Mouse (Mus musculus): ENCODE measurements at regions not wholly inside any gene's neighbourhood (a gene's known extent, or its start where the extent isn't known, plus 50 kb on each side); places are given as distances from the start of the nearest gene placed in this dataset.

- H3K27ac ChIP-seq, result no peak overlapping the region
- ATAC-seq, result no peak
- WGBS, result 90% methylated on average over 6 of the region's 6 CpGs
- no peak overlapping the region for H3K4me3 ChIP-seq (replicated peaks)
- no peak overlapping the region for H3K4me2 ChIP-seq (replicated peaks)
- H3K4me1 ChIP-seq (replicated peaks), result no peaks in the 10 kb centered on the region
- H3K27me3 ChIP-seq (replicated peaks), result no peaks in the 10 kb centered on the region
- H3K9me3 ChIP-seq, result no peaks in the 10 kb centered on the region
- no peak overlapping the region for H3K9ac ChIP-seq
- no peaks in the 10 kb centered on the region for H3K36me3 ChIP-seq
Observed at GRCm38 (mm10) chr8:80422190-80422589, 71.4 kb upstream of the Gypa start.

GRCm38 (mm10) chr8:80416121-80416520 is 77.5 kb upstream of the Gypa start:
- Histone ChIP-seq H3K27ac (no peak overlapping the region), H3K36me3 (no peaks in the 10 kb centered on the region), H3K4me1 (replicated peaks) (no peaks in the 10 kb centered on the region), H3K9me3 (no peaks in the 10 kb centered on the region), H3K27me3 (replicated peaks) (no peaks in the 10 kb centered on the region), H3K4me2 (replicated peaks) (no peak overlapping the region), H3K4me3 (replicated peaks) (no peak overlapping the region), H3K9ac (no peak overlapping the region)
- no peak for ATAC-seq
- WGBS, result 83% methylated on average over 4 of the region's 4 CpGs

- ATAC-seq, result no peak
- Histone ChIP-seq H3K9ac (no peak overlapping the region), H3K9me3 (no peaks in the 10 kb centered on the region), H3K27ac (no peak overlapping the region), H3K4me3 (replicated peaks) (no peak overlapping the region), H3K36me3 (no peaks in the 10 kb centered on the region), H3K4me1 (replicated peaks) (no peaks in the 10 kb centered on the region), H3K4me2 (replicated peaks) (no peak overlapping the region), H3K27me3 (replicated peaks) (no peaks in the 10 kb centered on the region)
- WGBS, result 78% methylated on average over 2 of the region's 2 CpGs
Observed at GRCm38 (mm10) chr8:80399594-80400207, 93.9 kb upstream of the Gypa start.

- H3K4me1 ChIP-seq (replicated peaks), result no peaks in the 10 kb centered on the region
- H3K4me3 ChIP-seq (replicated peaks), result no peak overlapping the region
- no peaks in the 10 kb centered on the region for H3K27me3 ChIP-seq (replicated peaks)
- no peak for ATAC-seq
- H3K9ac ChIP-seq, result no peak overlapping the region
- WGBS, result 30% methylated on average over 5 of the region's 5 CpGs
- no peaks in the 10 kb centered on the region for H3K9me3 ChIP-seq
- no peak overlapping the region for H3K4me2 ChIP-seq (replicated peaks)
- H3K27ac ChIP-seq, result no peak overlapping the region
- H3K36me3 ChIP-seq, result no peaks in the 10 kb centered on the region
Observed at GRCm38 (mm10) chr8:80395010-80395409, 98.6 kb upstream of the Gypa start.

GRCm38 (mm10) chr8:80393111-80393510 is 100.5 kb upstream of the Gypa start:
- no peak overlapping the region for H3K4me2 ChIP-seq (replicated peaks)
- H3K27ac ChIP-seq, result no peak overlapping the region
- H3K9me3 ChIP-seq, result no peaks in the 10 kb centered on the region

GRCm38 (mm10) chr8:80369221-80369620 is 124.4 kb upstream of the Gypa start:
- no peak overlapping the region for H3K27ac ChIP-seq
- no peaks in the 10 kb centered on the region for H3K4me1 ChIP-seq (replicated peaks)
- 88% methylated on average over 2 of the region's 2 CpGs for WGBS
- H3K9ac ChIP-seq, result no peak overlapping the region
- H3K4me2 ChIP-seq (replicated peaks), result no peak overlapping the region
- H3K4me3 ChIP-seq (replicated peaks), result no peak overlapping the region
- ATAC-seq, result no peak
- H3K27me3 ChIP-seq (replicated peaks), result no peaks in the 10 kb centered on the region
- no peaks in the 10 kb centered on the region for H3K9me3 ChIP-seq
- no peaks in the 10 kb centered on the region for H3K36me3 ChIP-seq

More at GRCm38 (mm10) chr8:80393111-80393510, 100.5 kb upstream of the Gypa start:
- Histone ChIP-seq H3K36me3 (no peaks in the 10 kb centered on the region), H3K4me1 (replicated peaks) (no peaks in the 10 kb centered on the region), H3K9ac (no peak overlapping the region), H3K4me3 (replicated peaks) (no peak overlapping the region), H3K27me3 (replicated peaks) (no peaks in the 10 kb centered on the region)
- WGBS, result 84% methylated on average over 3 of the region's 3 CpGs
- ATAC-seq, result no peak

- Histone ChIP-seq H3K27ac (no peak overlapping the region), H3K9ac (no peak overlapping the region), H3K4me3 (replicated peaks) (no peak overlapping the region), H3K36me3 (no peaks in the 10 kb centered on the region), H3K4me1 (replicated peaks) (no peaks in the 10 kb centered on the region), H3K4me2 (replicated peaks) (no peak overlapping the region), H3K27me3 (replicated peaks) (no peaks in the 10 kb centered on the region), H3K9me3 (no peaks in the 10 kb centered on the region)
- no peak for ATAC-seq
- 78% methylated on average over 7 of the region's 7 CpGs for WGBS
Observed at GRCm38 (mm10) chr8:80364059-80364458, 129.5 kb upstream of the Gypa start.

- no peaks in the 10 kb centered on the region for H3K27me3 ChIP-seq (replicated peaks)
Observed at GRCm38 (mm10) chr8:80343299-80343698, 150.3 kb upstream of the Gypa start.

GRCm38 (mm10) chr8:80337872-80338271 is 155.7 kb upstream of the Gypa start:
- no peak overlapping the region for H3K4me3 ChIP-seq (replicated peaks)
- H3K27me3 ChIP-seq (replicated peaks), result no peaks in the 10 kb centered on the region
- no peak overlapping the region for H3K9ac ChIP-seq
- no peak overlapping the region for H3K27ac ChIP-seq
- no peaks in the 10 kb centered on the region for H3K9me3 ChIP-seq
- 81% methylated on average over 2 of the region's 2 CpGs for WGBS
- H3K36me3 ChIP-seq, result no peaks in the 10 kb centered on the region
- ATAC-seq, result no peak
- no peak overlapping the region for H3K4me2 ChIP-seq (replicated peaks)
- no peaks in the 10 kb centered on the region for H3K4me1 ChIP-seq (replicated peaks)

More at GRCm38 (mm10) chr8:80343299-80343698, 150.3 kb upstream of the Gypa start:
- Histone ChIP-seq H3K9ac (no peak overlapping the region), H3K4me3 (replicated peaks) (no peak overlapping the region), H3K36me3 (no peaks in the 10 kb centered on the region), H3K4me1 (replicated peaks) (no peaks in the 10 kb centered on the region), H3K4me2 (replicated peaks) (no peak overlapping the region), H3K27ac (no peak overlapping the region), H3K9me3 (no peaks in the 10 kb centered on the region)
- 89% methylated on average over 4 of the region's 4 CpGs for WGBS
- no peak for ATAC-seq

GRCm38 (mm10) chr8:80328676-80329075 is 164.9 kb upstream of the Gypa start:
- 84% methylated on average over 2 of the region's 2 CpGs for WGBS
- Histone ChIP-seq H3K4me2 (replicated peaks) (no peak overlapping the region), H3K4me3 (replicated peaks) (no peak overlapping the region), H3K4me1 (replicated peaks) (no peaks in the 10 kb centered on the region), H3K9me3 (no peaks in the 10 kb centered on the region), H3K9ac (no peak overlapping the region), H3K27ac (no peak overlapping the region), H3K36me3 (no peaks in the 10 kb centered on the region), H3K27me3 (replicated peaks) (no peaks in the 10 kb centered on the region)
- ATAC-seq, result no peak

GRCm38 (mm10) chr8:80325859-80326258 is 167.7 kb upstream of the Gypa start:
- H3K4me2 ChIP-seq (replicated peaks), result no peak overlapping the region
- ATAC-seq, result no peak
- 92% methylated on average over 3 of the region's 3 CpGs for WGBS
- H3K9ac ChIP-seq, result no peak overlapping the region
- H3K9me3 ChIP-seq, result no peaks in the 10 kb centered on the region
- H3K27me3 ChIP-seq (replicated peaks), result no peaks in the 10 kb centered on the region
- no peak overlapping the region for H3K4me3 ChIP-seq (replicated peaks)
- H3K27ac ChIP-seq, result no peak overlapping the region
- H3K36me3 ChIP-seq, result no peaks in the 10 kb centered on the region
- H3K4me1 ChIP-seq (replicated peaks), result no peaks in the 10 kb centered on the region

GRCm38 (mm10) chr8:80325132-80325531 is 168.4 kb upstream of the Gypa start:
- no peaks in the 10 kb centered on the region for H3K4me1 ChIP-seq (replicated peaks)
- H3K9me3 ChIP-seq, result no peaks in the 10 kb centered on the region
- 57% methylated on average over 4 of the region's 4 CpGs for WGBS
- H3K4me2 ChIP-seq (replicated peaks), result no peak overlapping the region
- no peak for ATAC-seq
- no peak overlapping the region for H3K9ac ChIP-seq
- no peaks in the 10 kb centered on the region for H3K27me3 ChIP-seq (replicated peaks)
- no peak overlapping the region for H3K27ac ChIP-seq
- no peaks in the 10 kb centered on the region for H3K36me3 ChIP-seq
- no peak overlapping the region for H3K4me3 ChIP-seq (replicated peaks)

GRCm38 (mm10) chr8:80318231-80318870 is 175.2 kb upstream of the Gypa start:
- Histone ChIP-seq H3K9ac (no peak overlapping the region), H3K4me1 (replicated peaks) (peaks cover 8% of the 10 kb centered on the region; the same call in 1 of the 2 replicates), H3K4me2 (replicated peaks) (no peak overlapping the region), H3K9me3 (no peaks in the 10 kb centered on the region), H3K36me3 (no peaks in the 10 kb centered on the region), H3K27ac (no peak overlapping the region), H3K4me3 (replicated peaks) (no peak overlapping the region), H3K27me3 (replicated peaks) (no peaks in the 10 kb centered on the region)
- WGBS, result 34% methylated on average over 6 of the region's 6 CpGs
- no peak for ATAC-seq
